Mouse (Mus musculus): Measurements from ENCODE around the gene Phgr1. TPM values are rescaled to one million over a fixed set of nuclear protein-coding genes. Genes with fewer than 3 reads are reported as not detected.
A peak's percentile ranks its signal among the peaks of the same experiment; 100 is the strongest.

Gene Phgr1
- total RNA-seq, 2 experiments from 2014 or later, result not detected

GRCm38 (mm10) chr2:118813981-118814836 lies 41.6 kb downstream of the Phgr1 start, which contains the start of gene Knstrn:
Knstrn (plus strand) TSS chr2:118814003.
- peak; percentile 88 for DNase-seq (ENCODE audit: low spot score)

DNA sequence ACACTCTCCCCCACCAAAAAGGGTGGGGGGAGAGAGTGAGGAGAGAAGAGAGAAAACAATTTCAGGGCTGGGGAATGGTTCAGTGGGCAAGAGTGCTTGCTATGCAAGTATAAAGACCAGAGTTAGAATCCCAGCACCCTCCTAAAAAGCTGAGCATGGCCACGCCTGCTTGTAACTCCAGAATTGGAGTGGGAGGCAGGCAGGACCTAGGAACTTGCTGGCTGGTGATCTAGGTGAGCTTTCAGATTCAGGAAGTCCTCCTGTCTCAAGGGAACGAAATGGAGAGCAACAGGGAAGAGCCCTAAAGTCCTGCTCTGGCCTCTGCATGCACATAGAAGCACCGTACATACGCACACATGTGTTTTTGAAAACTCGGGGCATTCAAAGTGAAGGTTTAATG lies 50.2 kb downstream of the Phgr1 start:
- DNase-seq (ENCODE audit: low spot score), result no peak

GRCm38 (mm10) chr2:118824396-118824795 lies 51.8 kb downstream of the Phgr1 start:
- DNase-seq (ENCODE audit: low spot score), result peak; percentile 10

Other genes with a start within 250 kb of the Phgr1 start
- gene Bmf, start 223.1 kb upstream of the Phgr1 start, total RNA-seq (2021), result 1 to 10 TPM; 2.1 to 2.2 TPM
- gene Bub1b, start 174.6 kb upstream of the Phgr1 start, total RNA-seq (2021), result under 1 TPM; 0.21 to 0.71 TPM
- gene Pak6, start 109.5 kb upstream of the Phgr1 start, total RNA-seq (2021), result not detected
- not detected for gene Ankrd63, start 68.8 kb upstream of the Phgr1 start, total RNA-seq (2021)
- gene Plcb2, start 44.3 kb upstream of the Phgr1 start, total RNA-seq (2021), result under 1 TPM; 0.12 to 0.23 TPM
- 1 to 10 TPM; 5.3 TPM for gene Inafm2, start 27.0 kb upstream of the Phgr1 start, total RNA-seq (2021)
- gene Ccdc9b, start 10.1 kb upstream of the Phgr1 start, total RNA-seq (2021), result 10 to 100 TPM; 14.4 to 16.6 TPM
- gene Disp2, start 7.0 kb downstream of the Phgr1 start, total RNA-seq (2021), result under 1 TPM in 1 of 2 experiments, not detected in 1; 0.02 TPM
- gene Knstrn, start 41.2 kb downstream of the Phgr1 start, total RNA-seq (2021), result under 1 TPM; 0.07 to 0.55 TPM
- 100 to 1,000 TPM; 122 to 164 TPM for gene Ivd, start 89.2 kb downstream of the Phgr1 start, total RNA-seq (2021)
- 1 to 10 TPM; 4.5 to 6.0 TPM for gene Bahd1, start 127.6 kb downstream of the Phgr1 start, total RNA-seq (2021)
- 1 to 10 TPM; 1.7 to 2.3 TPM for gene Chst14, start 153.7 kb downstream of the Phgr1 start, total RNA-seq (2021)

Measured in gastrocnemius, adult 18-20 months (tissue).